ENCODE assay signal across 14 mouse cellular contexts in the genomic region with DNA sequence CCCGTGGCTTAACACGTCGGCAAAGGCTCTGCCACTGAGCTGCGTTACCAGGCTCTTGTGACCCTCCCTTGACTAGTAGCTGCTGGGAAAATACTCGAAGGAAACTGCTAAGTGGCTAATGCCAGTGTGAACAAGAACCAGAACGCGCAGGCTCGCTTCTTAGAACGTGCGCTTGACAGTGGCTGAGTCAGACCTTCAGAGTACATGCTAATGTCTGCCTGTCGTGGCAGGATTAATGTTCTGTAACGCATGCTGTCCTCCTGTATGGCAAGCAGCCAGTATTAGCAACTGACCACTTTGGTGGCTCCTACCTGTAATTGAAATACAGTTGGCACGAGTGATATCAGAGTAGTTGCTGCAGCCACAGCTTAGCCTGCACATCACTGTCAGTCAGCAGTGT.
DNase-seq lines count a peak whose midpoint lies in the region; ATAC-seq and TF ChIP-seq lines count a peak whose summit lies in the region.
"Had no signal": no experiment of that assay in that cellular context is flagged by ENCODE, and none has a peak within 500 bp of the region (broad histone marks: within the 10 kb centered on the region; RNA-seq: fewer than 3 reads in every experiment).

No protein-coding gene starts in this region.

- TF ChIP-seq POLR2A in brain, embryonic 14.5 days (IDR thresholded peaks at IDR 0.05; ENCODE audit: borderline replicate concordance, extremely low read depth, insufficient read depth, insufficient read length, poor library complexity, severe bottlenecking): no peak

- H3K4me1 ChIP-seq in heart, embryonic 16.5 days (ENCODE audit: control insufficient read depth, insufficient read depth, low read length): peaks cover 8% of the 10 kb centered on the region; the same call in 1 of the 2 replicates
- peaks cover 4% of the 10 kb centered on the region; the same call in 1 of the 2 replicates for H3K4me1 ChIP-seq in lung, postnatal 0 days (ENCODE audit: insufficient read depth, low read depth, low read length)
- H3K4me1 ChIP-seq in kidney, embryonic 16.5 days (ENCODE audit: insufficient read depth, low read length): peaks cover 8% of the 10 kb centered on the region; the same call in 1 of the 2 replicates

- H3K27me3 ChIP-seq in heart, embryonic 16.5 days (ENCODE audit: control insufficient read depth, insufficient read depth, low read length): no peaks in the 10 kb centered on the region
- no peaks in the 10 kb centered on the region for H3K27me3 ChIP-seq in lung, postnatal 0 days (replicated peaks; ENCODE audit: insufficient read depth, low read length)
- H3K27me3 ChIP-seq in kidney, embryonic 16.5 days (ENCODE audit: insufficient read depth, low read length): no peaks in the 10 kb centered on the region
- H3K27me3 ChIP-seq: forebrain, embryonic 15.5 days had no signal

- H3K9me3 ChIP-seq in heart, embryonic 16.5 days (replicated peaks; ENCODE audit: control insufficient read depth, low read length): no peaks in the 10 kb centered on the region
- no peaks in the 10 kb centered on the region for H3K9me3 ChIP-seq in lung, postnatal 0 days (ENCODE audit: low read length)
- no peaks in the 10 kb centered on the region for H3K9me3 ChIP-seq in kidney, embryonic 16.5 days (ENCODE audit: low read length)
- H3K9me3 ChIP-seq: forebrain, embryonic 15.5 days had no signal

- no peak for TF ChIP-seq CTCF in lung, postnatal 0 days (IDR thresholded peaks at IDR 0.05)
- TF ChIP-seq CTCF in brain, embryonic 14.5 days (IDR thresholded peaks at IDR 0.05; ENCODE audit: borderline replicate concordance, extremely low read depth, insufficient read depth, insufficient read length): no peak

- DNase-seq in heart, adult 18-20 months: no peak
- DNase-seq in lung, postnatal 0 days (ENCODE audit: low spot score): peak; percentile 81
- DNase-seq in lung, postnatal 14 days: no peak
- peak; percentile 32 for DNase-seq in brain, embryonic 14.5 days (ENCODE audit: low read depth)
- no peak for DNase-seq in Muller cell, postnatal 12 days (ENCODE audit: inconsistent ontology term)
- DNase-seq: adrenal gland, postnatal 14 days; cerebellum, adult 9-11 months; layer of hippocampus, adult 9-11 months; thymus, adult 2 months had no signal

- H3K36me3 ChIP-seq in heart, embryonic 16.5 days (ENCODE audit: control insufficient read depth, insufficient read depth): peaks cover 2% of the 10 kb centered on the region; the same call in 1 of the 2 replicates
- H3K36me3 ChIP-seq in lung, postnatal 0 days (ENCODE audit: insufficient read depth, low read length): no peaks in the 10 kb centered on the region
- peaks cover 7% of the 10 kb centered on the region; the same call in 1 of the 2 replicates for H3K36me3 ChIP-seq in kidney, embryonic 16.5 days (ENCODE audit: insufficient read depth, low read length)

- no peak overlapping the region for H3K4me3 ChIP-seq in heart, embryonic 16.5 days (ENCODE audit: low read length)
- no peak overlapping the region for H3K4me3 ChIP-seq in lung, postnatal 0 days (ENCODE audit: low read depth, low read length)
- H3K4me3 ChIP-seq in kidney, embryonic 16.5 days (ENCODE audit: low read length): no peak overlapping the region
- H3K4me3 ChIP-seq: forebrain, embryonic 15.5 days had no signal

- ATAC-seq in heart, embryonic 16.5 days (replicated peaks; ENCODE audit: extremely low read depth, insufficient read depth, low FRiP score): peak; percentile 65; the same call in 1 of the 2 replicates
- ATAC-seq in lung, postnatal 0 days: peak; percentile 82
- ATAC-seq in kidney, embryonic 16.5 days (ENCODE audit: low FRiP score, low TSS enrichment): peak; percentile 42; the same call in 1 of the 2 replicates
- ATAC-seq: CD4-positive, CD25-positive, alpha-beta regulatory T cell, adult 4 months; forebrain, embryonic 15.5 days; intestine, postnatal 0 days had no signal

- H3K4me2 ChIP-seq in heart, embryonic 16.5 days (ENCODE audit: low read depth, low read length): 0 out of 2 replicates have a peak overlapping the region, but pooled peaks have one; percentile 14
- H3K4me2 ChIP-seq in lung, postnatal 0 days (replicated peaks; ENCODE audit: low read depth, low read length): no peak overlapping the region
- H3K4me2 ChIP-seq in kidney, embryonic 16.5 days (replicated peaks; ENCODE audit: low read depth, low read length): no peak overlapping the region
- H3K4me2 ChIP-seq: forebrain, embryonic 15.5 days had no signal

- 44% methylated on average over 13 of the region's 13 CpGs for WGBS in heart, embryonic 16.5 days
- 46% methylated on average over 13 of the region's 13 CpGs for WGBS in lung, postnatal 0 days
- 52% methylated on average over 13 of the region's 13 CpGs for WGBS in kidney, embryonic 16.5 days

- H3K9ac ChIP-seq in heart, embryonic 16.5 days (ENCODE audit: low read length): no peak overlapping the region
- H3K9ac ChIP-seq in lung, postnatal 0 days (replicated peaks; ENCODE audit: low read depth): no peak overlapping the region
- H3K9ac ChIP-seq in kidney, embryonic 16.5 days (replicated peaks; ENCODE audit: low read length): no peak overlapping the region
- H3K9ac ChIP-seq: forebrain, embryonic 15.5 days had no signal

- TF ChIP-seq EP300 in lung, postnatal 0 days (IDR thresholded peaks at IDR 0.05): 0 out of 2 replicates have a peak, but pooled peaks have one; percentile 21

- H3K27ac ChIP-seq in heart, embryonic 16.5 days (ENCODE audit: low read length): peak overlapping the region; percentile 41
- no peak overlapping the region for H3K27ac ChIP-seq in lung, postnatal 0 days (ENCODE audit: low read length)
- H3K27ac ChIP-seq in kidney, embryonic 16.5 days (ENCODE audit: low read length): no peak overlapping the region
- H3K27ac ChIP-seq: forebrain, embryonic 15.5 days had no signal

Comparison
In these comparisons a context has a peak if more than half of its experiments do, and no peak if none do; other contexts are left out.
1. DNase-seq: peak in lung, postnatal 0 days (single experiment) and brain, embryonic 14.5 days (single experiment); none in heart, adult 18-20 months (0 of 2), lung, postnatal 14 days (single experiment) and Muller cell, postnatal 12 days (single experiment).
2. Peak in every context shown above with its lines, with median percentiles within 50 percentile points of each other: ATAC-seq.